Mouse (Mus musculus): ENCODE measurements around the gene Sh3gl3. TPM values are rescaled to one million over a fixed set of nuclear protein-coding genes. Genes with fewer than 3 reads are reported as not detected.

Sh3gl3 gene
- total and polyA plus RNA-seq, 3 experiments = 0.22 TPM; not detected in 2

- H3K27me3 ChIP-seq (ENCODE audit: insufficient read depth, low read length) = no peaks in the 10 kb centered on the region
- TF ChIP-seq POLR2AphosphoS5 (IDR thresholded peaks at IDR 0.05; ENCODE audit: insufficient replicate concordance, low read depth, low read length) = no peak
- no peak for TF ChIP-seq TAL1 (conservative IDR thresholded peaks at IDR 0.05; ENCODE audit: low read depth, low read length)
- no peak for TF ChIP-seq GATA2 (IDR thresholded peaks at IDR 0.05; ENCODE audit: borderline replicate concordance, low read depth, low read length)
- no peak for TF ChIP-seq GATA1 (IDR thresholded peaks at IDR 0.05; ENCODE audit: borderline replicate concordance, low read length)
- no peak for TF ChIP-seq CTCF (IDR thresholded peaks at IDR 0.05; ENCODE audit: low read depth, low read length)
- ATAC-seq (ENCODE audit: extremely low read depth, insufficient number of reproducible peaks, low FRiP score, poor library complexity, severe bottlenecking) (no peak), DNase-seq (ENCODE audit: low spot score) (no peak)
- no peaks in the 10 kb centered on the region for H3K4me1 ChIP-seq (ENCODE audit: insufficient read depth, low read depth, low read length)
- no peaks in the 10 kb centered on the region for H3K36me3 ChIP-seq (replicated peaks)
- no peak overlapping the region for H3K4me3 ChIP-seq (ENCODE audit: low read depth, low read length)
- peaks cover 40% of the 10 kb centered on the region for H3K9me3 ChIP-seq (replicated peaks)
Observed at GRCm38 (mm10) chr7:82329831-82330230, 156.2 kb downstream of the Sh3gl3 start.

- TF ChIP-seq CTCF (IDR thresholded peaks at IDR 0.05; ENCODE audit: low read depth, low read length) = no peak
- TF ChIP-seq GATA2 (IDR thresholded peaks at IDR 0.05; ENCODE audit: borderline replicate concordance, low read depth, low read length) = no peak
- no peak for TF ChIP-seq POLR2AphosphoS5 (IDR thresholded peaks at IDR 0.05; ENCODE audit: insufficient replicate concordance, low read depth, low read length)
- TF ChIP-seq TAL1 (conservative IDR thresholded peaks at IDR 0.05; ENCODE audit: low read depth, low read length) = no peak
- no peak for TF ChIP-seq GATA1 (IDR thresholded peaks at IDR 0.05; ENCODE audit: borderline replicate concordance, low read length)
- no peaks in the 10 kb centered on the region for H3K27me3 ChIP-seq (ENCODE audit: insufficient read depth, low read length)
Observed at GRCm38 (mm10) chr7:82330860-82331259, 157.2 kb downstream of the Sh3gl3 start.

GRCm38 (mm10) chr7:82334000-82334399, 160.4 kb downstream of the Sh3gl3 start:
- no peaks in the 10 kb centered on the region for H3K4me1 ChIP-seq (ENCODE audit: insufficient read depth, low read depth, low read length)
- H3K27me3 ChIP-seq (ENCODE audit: insufficient read depth, low read length) = no peaks in the 10 kb centered on the region
- H3K4me3 ChIP-seq (ENCODE audit: low read depth, low read length) = no peak overlapping the region
- TF ChIP-seq CTCF (IDR thresholded peaks at IDR 0.05; ENCODE audit: low read depth, low read length) (no peak), GATA1 (IDR thresholded peaks at IDR 0.05; ENCODE audit: borderline replicate concordance, low read length) (no peak), POLR2AphosphoS5 (IDR thresholded peaks at IDR 0.05; ENCODE audit: insufficient replicate concordance, low read depth, low read length) (no peak), TAL1 (conservative IDR thresholded peaks at IDR 0.05; ENCODE audit: low read depth, low read length) (no peak), GATA2 (IDR thresholded peaks at IDR 0.05; ENCODE audit: borderline replicate concordance, low read depth, low read length) (no peak)
- DNase-seq (ENCODE audit: low spot score) (no peak), ATAC-seq (ENCODE audit: extremely low read depth, insufficient number of reproducible peaks, low FRiP score, poor library complexity, severe bottlenecking) (no peak)
- H3K36me3 ChIP-seq (replicated peaks) = no peaks in the 10 kb centered on the region
- H3K9me3 ChIP-seq (replicated peaks) = peaks cover 58% of the 10 kb centered on the region

More at GRCm38 (mm10) chr7:82330860-82331259, 157.2 kb downstream of the Sh3gl3 start:
- Histone ChIP-seq H3K4me3 (ENCODE audit: low read depth, low read length) (no peak overlapping the region), H3K4me1 (ENCODE audit: insufficient read depth, low read depth, low read length) (no peaks in the 10 kb centered on the region), H3K9me3 (replicated peaks) (peaks cover 48% of the 10 kb centered on the region), H3K36me3 (replicated peaks) (no peaks in the 10 kb centered on the region)
- no peak for ATAC-seq (ENCODE audit: extremely low read depth, insufficient number of reproducible peaks, low FRiP score, poor library complexity, severe bottlenecking)
- DNase-seq (ENCODE audit: low spot score) = no peak

- H3K4me1 ChIP-seq (ENCODE audit: insufficient read depth, low read depth, low read length) = no peaks in the 10 kb centered on the region
- no peaks in the 10 kb centered on the region for H3K27me3 ChIP-seq (ENCODE audit: insufficient read depth, low read length)
- no peak within 1 kb of the TSS; the same call in 1 of the 2 replicates for H3K4me3 ChIP-seq (ENCODE audit: low read depth, low read length)
- TF ChIP-seq CTCF (IDR thresholded peaks at IDR 0.05; ENCODE audit: low read depth, low read length) (no peak), GATA2 (IDR thresholded peaks at IDR 0.05; ENCODE audit: borderline replicate concordance, low read depth, low read length) (no peak), GATA1 (IDR thresholded peaks at IDR 0.05; ENCODE audit: borderline replicate concordance, low read length) (no peak), POLR2AphosphoS5 (IDR thresholded peaks at IDR 0.05; ENCODE audit: insufficient replicate concordance, low read depth, low read length) (no peak), TAL1 (conservative IDR thresholded peaks at IDR 0.05; ENCODE audit: low read depth, low read length) (no peak)
- H3K9me3 ChIP-seq (replicated peaks) = peaks cover 64% of the 10 kb centered on the region
- ATAC-seq (ENCODE audit: extremely low read depth, insufficient number of reproducible peaks, low FRiP score, poor library complexity, severe bottlenecking) (no peak), DNase-seq (ENCODE audit: low spot score) (no peak)
- H3K36me3 ChIP-seq (replicated peaks) = no peaks in the 10 kb centered on the region
Observed at GRCm38 (mm10) chr7:82335211-82336121, 161.8 kb downstream of the Sh3gl3 start, which contains the start of gene Adamtsl3. Gene Adamtsl3, plus strand, starts transcription at chr7:82335694.

GRCm38 (mm10) chr7:82336132-82336531, 162.5 kb downstream of the Sh3gl3 start:
- Histone ChIP-seq H3K9me3 (replicated peaks) (peaks cover 63% of the 10 kb centered on the region), H3K27me3 (ENCODE audit: insufficient read depth, low read length) (no peaks in the 10 kb centered on the region), H3K36me3 (replicated peaks) (no peaks in the 10 kb centered on the region), H3K4me1 (ENCODE audit: insufficient read depth, low read depth, low read length) (no peaks in the 10 kb centered on the region), H3K4me3 (ENCODE audit: low read depth, low read length) (no peak overlapping the region)
- TF ChIP-seq TAL1 (conservative IDR thresholded peaks at IDR 0.05; ENCODE audit: low read depth, low read length) (no peak), GATA1 (IDR thresholded peaks at IDR 0.05; ENCODE audit: borderline replicate concordance, low read length) (no peak), GATA2 (IDR thresholded peaks at IDR 0.05; ENCODE audit: borderline replicate concordance, low read depth, low read length) (no peak), POLR2AphosphoS5 (IDR thresholded peaks at IDR 0.05; ENCODE audit: insufficient replicate concordance, low read depth, low read length) (no peak), CTCF (IDR thresholded peaks at IDR 0.05; ENCODE audit: low read depth, low read length) (no peak)
- no peak for ATAC-seq (ENCODE audit: extremely low read depth, insufficient number of reproducible peaks, low FRiP score, poor library complexity, severe bottlenecking)
- no peak for DNase-seq (ENCODE audit: low spot score)

GRCm38 (mm10) chr7:82338121-82338520, 164.5 kb downstream of the Sh3gl3 start:
- H3K27me3 ChIP-seq (ENCODE audit: insufficient read depth, low read length) = no peaks in the 10 kb centered on the region
- ATAC-seq (ENCODE audit: extremely low read depth, insufficient number of reproducible peaks, low FRiP score, poor library complexity, severe bottlenecking) (no peak), DNase-seq (ENCODE audit: low spot score) (no peak)

More at GRCm38 (mm10) chr7:82338121-82338520, 164.5 kb downstream of the Sh3gl3 start:
- no peaks in the 10 kb centered on the region for H3K36me3 ChIP-seq (replicated peaks)
- no peak overlapping the region for H3K4me3 ChIP-seq (ENCODE audit: low read depth, low read length)
- TF ChIP-seq TAL1 (conservative IDR thresholded peaks at IDR 0.05; ENCODE audit: low read depth, low read length) (no peak), CTCF (IDR thresholded peaks at IDR 0.05; ENCODE audit: low read depth, low read length) (no peak), GATA2 (IDR thresholded peaks at IDR 0.05; ENCODE audit: borderline replicate concordance, low read depth, low read length) (no peak), POLR2AphosphoS5 (IDR thresholded peaks at IDR 0.05; ENCODE audit: insufficient replicate concordance, low read depth, low read length) (no peak), GATA1 (IDR thresholded peaks at IDR 0.05; ENCODE audit: borderline replicate concordance, low read length) (no peak)
- H3K4me1 ChIP-seq (ENCODE audit: insufficient read depth, low read depth, low read length) = no peaks in the 10 kb centered on the region
- H3K9me3 ChIP-seq (replicated peaks) = peaks cover 61% of the 10 kb centered on the region
